Mouse (Mus musculus) forebrain, embryonic 14.5 days (tissue): Measurements from ENCODE around the gene Gga3. TPM values are rescaled to one million over a fixed set of nuclear protein-coding genes. Genes with fewer than 3 reads are reported as not detected.

Experiments used
- ATAC-seq: fragments of 200-750 bp; cut with Nextera tagmentation; 2 replicates; pipeline ENCODE4 v1.8.0; 2017; ENCODE audit warnings: mild to moderate bottlenecking, moderate library complexity
- DNase-seq: peaks from one replicate; pipeline ENCODE4 v3.0.0-alpha.2; 2015; ENCODE audit warnings: low spot score
- H3K27ac ChIP-seq: fragments of 300-500 bp; sonication (generic); 2 replicates; pipeline ENCODE4 v1.5.1; 2014; ENCODE audit warnings: low read depth, mild to moderate bottlenecking, control low read depth, low read length, moderate library complexity
- H3K27me3 ChIP-seq: fragments of 300-500 bp; sonication (generic); replicated peaks from 2 replicates; pipeline ENCODE4 v1.6.1; 2014; ENCODE audit warnings: low read length, control low read depth, mixed read lengths; ENCODE audit not compliant: control insufficient read depth, insufficient read depth
- H3K36me3 ChIP-seq: fragments of 300-500 bp; sonication (generic); 2 replicates; pipeline ENCODE4 v1.6.1; 2014; ENCODE audit warnings: low read length, control low read depth; ENCODE audit not compliant: control insufficient read depth, insufficient read depth
- H3K4me1 ChIP-seq: fragments of 300-500 bp; sonication (generic); 2 replicates; pipeline ENCODE4 v1.6.1; 2014; ENCODE audit warnings: antibody characterized with exemption, low read length, control low read depth; ENCODE audit not compliant: control insufficient read depth, insufficient read depth
- H3K4me2 ChIP-seq: fragments of 300-500 bp; sonication (generic); 2 replicates; pipeline ENCODE4 v1.6.1; 2014; ENCODE audit warnings: mild to moderate bottlenecking, control low read depth, low read length
- H3K4me3 ChIP-seq: fragments of 300-500 bp; sonication (generic); 2 replicates; pipeline ENCODE4 v1.5.1; 2014; ENCODE audit warnings: low read depth, low read length, control low read depth
- H3K9ac ChIP-seq: fragments of 300-500 bp; sonication (generic); 2 replicates; pipeline ENCODE4 v1.6.1; 2014; ENCODE audit warnings: mild to moderate bottlenecking, low read length, control low read depth, moderate library complexity
- H3K9me3 ChIP-seq: fragments of 300-500 bp; sonication (generic); replicated peaks from 2 replicates; pipeline ENCODE4 v1.6.1; 2016; ENCODE audit warnings: low read length, control low read depth, mixed read lengths; ENCODE audit not compliant: control insufficient read depth
- WGBS: fragments of 180-500 bp; shearing (Covaris S2); extraction: QIAGEN DNeasy Blood & Tissue Kit; methylation state at CpG from one replicate; pipeline ENCODE4 v1.1.7; 2014; 5-methylcytosine and 5-hydroxymethylcytosine counted together
- polyA plus RNA-seq: library from polyadenylated mRNA; unstranded; fragments of >200 nt; fragmentation: Nextera tagmentation; extraction: Ambion mirVana; gene quantifications from 2 replicates; pipeline ENCODE4 v1.2.1, GENCODE M21; 2014

Gene Gga3
- polyA plus RNA-seq, 1 experiment from 2014 or later = 18.1 TPM

DNA sequence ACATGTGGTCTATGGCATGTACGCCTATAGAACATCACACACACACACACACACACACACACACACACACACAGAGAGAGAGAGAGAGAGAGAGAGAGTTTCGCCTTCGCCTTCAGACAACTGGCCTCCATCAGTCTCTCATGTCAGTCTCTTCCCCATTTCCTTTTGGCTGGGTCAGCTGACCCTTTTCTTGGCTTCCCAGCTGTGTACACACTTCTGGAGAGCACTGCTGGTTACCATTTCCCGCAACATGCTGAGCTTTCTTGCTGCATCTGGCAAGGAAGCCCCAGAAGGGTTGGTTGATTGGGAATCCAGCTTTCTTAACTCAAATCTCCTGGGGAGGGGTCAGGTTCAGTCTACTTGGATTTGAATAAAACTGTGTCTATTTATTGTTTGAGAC is 30.3 kb upstream of the Gga3 start:
- Histone ChIP-seq H3K36me3 (no peaks in the 10 kb centered on the region), H3K4me2 (no peak overlapping the region), H3K27me3 (no peaks in the 10 kb centered on the region), H3K4me3 (no peak overlapping the region), H3K4me1 (no peaks in the 10 kb centered on the region), H3K9me3 (no peaks in the 10 kb centered on the region), H3K27ac (no peak overlapping the region), H3K9ac (no peak overlapping the region)
- DNase-seq = no peak
- no peak for ATAC-seq
- 80% methylated on average over 4 of the region's 4 CpGs for WGBS

DNA sequence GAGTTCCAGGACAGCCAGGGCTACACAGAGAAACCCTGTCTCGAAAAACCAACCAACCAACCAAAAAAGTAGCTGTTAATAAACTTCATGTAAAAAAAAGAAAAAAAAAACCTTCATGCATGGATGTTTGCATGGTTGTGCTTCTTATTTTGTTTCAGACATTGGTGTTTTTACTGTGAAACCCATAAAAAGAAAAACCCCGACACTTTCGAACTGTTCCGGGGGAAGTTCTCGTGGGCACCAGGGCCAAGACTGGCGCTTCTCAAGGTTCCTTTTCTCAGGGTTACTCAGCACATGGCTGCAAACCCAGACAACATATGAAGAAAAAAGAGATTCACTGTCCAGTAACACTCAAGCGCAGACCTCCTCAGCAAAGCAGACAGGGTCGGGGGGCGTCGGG is 29.0 kb upstream of the Gga3 start:
- Histone ChIP-seq H3K36me3 (no peaks in the 10 kb centered on the region), H3K27me3 (no peaks in the 10 kb centered on the region), H3K4me2 (no peak overlapping the region), H3K9me3 (no peaks in the 10 kb centered on the region), H3K27ac (no peak overlapping the region), H3K9ac (no peak overlapping the region), H3K4me3 (no peak overlapping the region), H3K4me1 (no peaks in the 10 kb centered on the region; the same call in 1 of the 2 replicates)
- DNase-seq (no peak), ATAC-seq (no peak)
- 87% methylated on average over 10 of the region's 10 CpGs for WGBS

DNA sequence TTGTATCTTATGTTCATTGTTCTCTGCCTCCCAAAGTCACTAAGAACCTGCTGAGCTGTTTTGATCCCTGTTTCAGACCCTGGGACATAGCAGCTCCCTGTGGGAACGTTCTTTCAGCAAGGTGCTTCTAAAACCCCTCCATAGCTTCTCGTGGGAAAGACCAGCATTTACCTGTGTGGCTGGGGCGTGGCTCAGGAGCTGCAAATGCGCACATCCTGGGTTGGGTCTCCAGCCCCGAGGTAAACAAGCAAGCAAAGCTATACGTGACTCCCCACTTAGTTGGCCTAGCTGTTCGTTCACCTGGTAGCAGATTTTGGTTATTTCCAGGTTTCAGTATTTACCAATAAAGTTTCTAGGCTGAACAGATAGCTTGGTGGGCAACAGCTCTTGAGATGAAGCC is 28.4 kb upstream of the Gga3 start:
- Histone ChIP-seq H3K36me3 (no peaks in the 10 kb centered on the region), H3K4me3 (no peak overlapping the region), H3K9ac (no peak overlapping the region), H3K27me3 (no peaks in the 10 kb centered on the region), H3K9me3 (no peaks in the 10 kb centered on the region), H3K4me1 (no peaks in the 10 kb centered on the region; the same call in 1 of the 2 replicates), H3K4me2 (no peak overlapping the region), H3K27ac (no peak overlapping the region)
- ATAC-seq (no peak), DNase-seq (no peak)
- 74% methylated on average over 7 of the region's 7 CpGs for WGBS

DNA sequence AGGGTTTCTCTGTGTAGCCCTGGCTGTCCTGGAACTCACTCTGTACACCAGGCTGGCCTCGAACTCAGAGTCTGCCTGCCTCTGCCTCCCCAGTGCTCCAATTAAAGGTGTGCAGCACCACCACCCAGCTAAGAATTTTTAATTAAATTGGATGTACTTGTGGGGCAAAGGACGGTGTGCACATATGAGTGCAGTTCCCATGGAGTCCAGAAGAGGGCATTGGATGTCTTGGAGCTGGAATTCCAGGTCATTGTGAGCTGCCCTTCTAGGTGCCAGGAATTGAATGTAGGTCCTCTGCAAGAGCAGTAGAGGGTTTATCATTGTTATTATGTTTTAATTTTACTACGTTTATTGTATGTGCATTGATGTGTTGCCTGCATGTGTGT is 27.6 kb upstream of the Gga3 start:
- Histone ChIP-seq H3K36me3 (no peaks in the 10 kb centered on the region), H3K9ac (no peak overlapping the region), H3K4me1 (peaks cover 4% of the 10 kb centered on the region; the same call in 1 of the 2 replicates), H3K27ac (no peak overlapping the region), H3K9me3 (no peaks in the 10 kb centered on the region), H3K4me2 (no peak overlapping the region), H3K27me3 (no peaks in the 10 kb centered on the region), H3K4me3 (no peak overlapping the region)
- WGBS = 14% methylated on average over 3 of the region's 3 CpGs
- DNase-seq (peak; percentile 47), ATAC-seq (no peak)

DNA sequence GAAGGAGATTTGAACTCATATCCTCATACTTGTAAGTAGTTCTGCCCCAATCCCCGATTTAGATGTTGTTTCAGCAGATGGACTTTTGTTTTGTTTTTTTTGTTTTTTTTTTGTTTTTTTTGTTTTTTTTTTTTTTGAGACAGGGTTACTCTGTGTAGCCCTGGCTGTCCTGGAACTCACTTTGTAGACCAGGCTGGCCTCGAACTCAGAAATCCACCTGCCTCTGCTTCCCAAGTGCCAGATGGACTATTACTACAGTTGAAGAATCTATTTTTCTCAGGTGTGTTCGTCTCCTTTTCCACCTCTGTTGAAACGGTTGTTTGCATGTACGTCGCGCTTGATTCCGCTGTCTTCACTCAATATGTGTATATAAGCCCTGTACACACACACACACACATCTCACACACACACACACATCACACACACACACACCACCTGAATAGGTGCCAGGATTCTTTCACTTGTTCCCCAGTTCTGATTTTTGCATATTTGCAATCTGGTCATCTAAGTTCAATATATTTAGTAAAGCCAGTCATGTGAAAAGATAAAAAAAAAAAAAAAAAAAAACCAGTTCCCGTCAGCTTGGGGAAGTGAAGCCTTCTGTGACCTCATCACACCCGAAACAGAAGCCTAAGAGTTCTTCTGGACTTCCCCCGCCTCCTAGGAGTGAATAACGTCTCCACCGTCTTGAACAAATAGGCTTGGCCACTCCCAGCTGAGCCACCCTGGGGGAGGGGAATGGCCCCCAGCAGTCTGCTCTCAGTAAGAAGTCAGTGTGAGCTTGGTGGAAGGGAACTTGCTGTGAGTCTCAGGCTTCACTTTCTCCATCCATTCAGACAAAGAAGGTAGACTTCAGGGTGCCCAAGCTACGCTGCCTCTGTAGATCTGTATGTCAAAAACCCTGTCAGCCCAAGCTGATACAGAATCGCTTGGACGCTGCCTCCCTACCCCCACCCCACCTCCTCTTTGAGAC is 27.0 kb upstream of the Gga3 start:
- Histone ChIP-seq H3K9ac (no peak overlapping the region), H3K27ac (no peak overlapping the region), H3K4me3 (no peak overlapping the region), H3K36me3 (no peaks in the 10 kb centered on the region), H3K9me3 (no peaks in the 10 kb centered on the region), H3K27me3 (no peaks in the 10 kb centered on the region), H3K4me1 (peaks cover 4% of the 10 kb centered on the region; the same call in 1 of the 2 replicates), H3K4me2 (no peak overlapping the region)
- ATAC-seq (no peak), DNase-seq (no peak)
- WGBS = 51% methylated on average over 16 of the region's 16 CpGs

DNA sequence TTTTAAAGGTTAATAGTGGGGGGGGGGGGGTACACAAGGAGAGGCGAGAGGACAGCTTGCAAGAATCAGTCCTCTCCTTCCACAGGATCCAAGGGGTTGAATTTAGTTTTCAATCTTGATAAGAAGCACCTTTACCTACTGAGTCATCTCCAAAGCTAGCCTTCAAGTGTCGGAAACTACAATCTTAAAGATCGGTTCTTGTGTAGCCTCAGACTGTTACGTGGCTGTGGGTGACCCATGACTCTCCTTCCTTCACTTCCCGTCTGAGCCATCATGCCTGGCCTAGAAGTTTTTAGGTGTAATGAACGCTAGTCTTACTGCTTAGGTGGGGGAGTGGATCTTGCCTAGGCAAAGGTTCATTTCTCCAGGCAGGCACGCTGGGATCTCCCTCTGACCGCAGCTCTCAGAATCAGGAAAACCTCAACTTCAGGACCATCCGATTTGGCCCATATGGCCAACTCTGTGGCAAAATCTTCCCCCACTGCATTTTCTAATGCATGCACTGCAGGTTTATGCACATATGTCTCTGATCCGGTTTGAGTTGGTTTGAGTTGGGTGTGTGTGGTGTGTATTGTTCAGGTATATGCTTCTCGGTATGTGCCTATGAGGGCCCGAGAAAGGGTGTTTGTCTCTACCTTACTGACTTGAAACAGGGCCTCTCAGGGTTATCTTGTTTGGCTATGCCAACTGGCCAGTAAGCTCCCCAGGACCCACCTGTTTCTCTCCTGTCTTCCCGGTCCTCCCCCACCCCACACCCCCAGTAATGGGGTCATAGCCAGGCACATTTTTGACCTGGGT is 26.1 kb upstream of the Gga3 start:
- Histone ChIP-seq H3K27me3 (no peaks in the 10 kb centered on the region), H3K36me3 (no peaks in the 10 kb centered on the region), H3K9ac (no peak overlapping the region), H3K9me3 (no peaks in the 10 kb centered on the region), H3K27ac (no peak overlapping the region), H3K4me2 (no peak overlapping the region), H3K4me3 (no peak overlapping the region), H3K4me1 (peaks cover 4% of the 10 kb centered on the region; the same call in 1 of the 2 replicates)
- ATAC-seq (no peak), DNase-seq (no peak)
- WGBS = 88% methylated on average over 13 of the region's 13 CpGs

DNA sequence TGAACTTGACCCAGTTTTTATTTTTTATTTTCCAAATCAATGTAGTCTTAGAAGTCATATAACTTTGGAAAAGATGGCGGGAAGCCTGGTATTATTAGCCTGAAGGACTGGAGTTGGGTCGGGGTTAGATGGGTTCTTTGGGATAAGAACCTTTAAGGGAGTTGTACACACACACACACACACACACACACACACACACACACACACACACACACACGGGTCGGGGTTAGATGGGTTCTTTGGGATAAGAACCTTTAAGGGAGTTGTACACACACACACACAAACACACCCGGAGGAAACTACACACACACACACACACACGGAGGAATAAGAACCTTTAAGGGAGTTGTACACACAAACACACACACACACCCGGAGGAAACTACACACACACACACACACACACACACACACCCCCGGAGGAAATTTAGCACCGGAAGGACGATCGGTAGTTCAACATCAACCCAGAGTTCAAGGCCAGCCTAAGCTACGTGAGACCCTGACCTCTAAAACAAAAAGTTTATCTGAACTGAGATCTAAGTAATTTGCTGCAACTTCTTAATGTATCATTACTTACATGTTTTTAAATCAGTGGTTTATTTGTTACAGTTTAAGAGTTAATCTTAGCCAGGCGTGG is 24.7 kb upstream of the Gga3 start:
- no peaks in the 10 kb centered on the region for H3K27me3 ChIP-seq
- ATAC-seq = no peak; the same call in none of the 2 replicates
- WGBS = 59% methylated on average over 13 of the region's 13 CpGs

DNA sequence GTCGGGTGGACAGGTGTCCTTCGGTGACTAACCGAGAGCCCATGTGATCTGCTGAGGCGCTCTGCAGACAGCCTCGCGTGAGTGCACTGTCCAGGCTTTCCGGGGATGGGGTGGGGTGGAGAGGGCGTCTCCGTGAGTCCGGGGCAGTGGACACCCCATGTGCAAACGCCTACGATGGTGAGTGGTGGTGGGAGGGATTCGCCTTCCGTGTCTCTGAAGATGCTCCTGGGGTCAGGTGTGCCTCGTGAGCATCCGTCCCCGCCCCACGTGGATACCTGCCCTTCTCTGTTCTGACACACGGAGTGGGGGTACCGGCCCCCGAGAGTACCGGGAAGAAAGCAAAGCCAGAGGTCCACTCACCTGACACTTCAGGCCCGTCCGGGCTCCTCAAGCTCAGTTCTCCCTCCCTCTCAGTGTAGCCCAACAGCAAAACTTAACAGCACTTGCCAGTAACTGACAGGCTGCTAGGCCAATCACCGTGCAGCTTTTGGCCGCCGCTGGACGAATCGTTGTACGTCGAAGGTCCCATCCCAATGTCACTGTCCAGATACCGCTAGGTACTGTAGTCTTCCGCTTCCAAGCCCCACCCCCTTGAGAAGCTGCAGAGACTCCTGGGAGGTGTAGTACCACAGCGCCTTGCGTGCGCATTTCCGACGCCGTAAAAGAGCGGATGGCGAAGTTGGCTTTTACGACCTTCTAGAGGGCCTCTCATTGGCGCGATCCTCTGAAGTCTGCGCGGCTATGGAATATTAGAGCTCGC is 24.0 kb upstream of the Gga3 start, which contains the start of gene Slc25a19:
TSS of gene Slc25a19 (minus strand) at position 591 of the 760 bp plus-strand sequence.
- H3K36me3 ChIP-seq = peaks cover 7% of the 10 kb centered on the region
- H3K9ac ChIP-seq = peak within 1 kb of the TSS; percentile 74
- H3K9me3 ChIP-seq = no peaks in the 10 kb centered on the region
- DNase-seq = peak; percentile 100
- H3K27me3 ChIP-seq = no peaks in the 10 kb centered on the region
- peaks cover 4% of the 10 kb centered on the region; the same call in 1 of the 2 replicates for H3K4me1 ChIP-seq
- H3K4me2 ChIP-seq = peak within 1 kb of the TSS; percentile 89
- WGBS = under 1% methylated on average over 47 of the region's 47 CpGs
- peak within 1 kb of the TSS; percentile 68 for H3K4me3 ChIP-seq
- peak within 1 kb of the TSS; percentile 21; the same call in 1 of the 2 replicates for H3K27ac ChIP-seq
- peak; percentile 99 for ATAC-seq

More for the DNA sequence above, 24.7 kb upstream of the Gga3 start:
- H3K4me2 ChIP-seq = peak overlapping the region; percentile 89
- peak overlapping the region; percentile 48; the same call in 1 of the 2 replicates for H3K9ac ChIP-seq
- no peaks in the 10 kb centered on the region for H3K9me3 ChIP-seq
- peaks cover 4% of the 10 kb centered on the region; the same call in 1 of the 2 replicates for H3K4me1 ChIP-seq
- no peak for DNase-seq
- no peak overlapping the region; the same call in 1 of the 2 replicates for H3K27ac ChIP-seq
- H3K36me3 ChIP-seq = 0 out of 2 replicates have a peak, but pooled peaks cover under 1% of the 10 kb centered on the region
- H3K4me3 ChIP-seq = peak overlapping the region; percentile 68
